Mouse (Mus musculus) small intestine, adult 2 months (tissue): Measurements from ENCODE around the gene Tbx1.

Experiments used
- CTCF ChIP-seq: fragments of 200-500 bp; IDR thresholded peaks from 2 replicates; pipeline ENCODE4 v1.5.1; 2012; ENCODE audit warnings: low read depth, mild to moderate bottlenecking, control low read depth, inconsistent platforms, low read length, moderate library complexity, mixed read lengths; ENCODE audit not compliant: insufficient replicate concordance, insufficient read length; ENCODE audit errors: extremely low read depth
- POLR2A ChIP-seq: fragments of 200-500 bp; IDR thresholded peaks from 2 replicates; pipeline ENCODE4 v1.6.1; 2012; ENCODE audit warnings: low read depth, mild to moderate bottlenecking, control low read depth, inconsistent platforms, low read length, moderate library complexity

GRCm38 (mm10) chr16:18586076-18586905, 4.2 kb downstream of the Tbx1 start:
- TF ChIP-seq CTCF: no peak
- no peak for TF ChIP-seq POLR2A
